Mouse (Mus musculus) T-helper 2 cell (primary cell): ENCODE results near the gene Gm3015.

ENCODE experiments used
- in situ Hi-C: fragments of 300-600 bp; cut with MboI, MseI; formaldehyde crosslinking; loops from one replicate; pipeline ENCODE4 v1.15.1; 2025; ENCODE audit warnings: high pct_unique_total_duplicates

Gene Gm3015

DNA sequence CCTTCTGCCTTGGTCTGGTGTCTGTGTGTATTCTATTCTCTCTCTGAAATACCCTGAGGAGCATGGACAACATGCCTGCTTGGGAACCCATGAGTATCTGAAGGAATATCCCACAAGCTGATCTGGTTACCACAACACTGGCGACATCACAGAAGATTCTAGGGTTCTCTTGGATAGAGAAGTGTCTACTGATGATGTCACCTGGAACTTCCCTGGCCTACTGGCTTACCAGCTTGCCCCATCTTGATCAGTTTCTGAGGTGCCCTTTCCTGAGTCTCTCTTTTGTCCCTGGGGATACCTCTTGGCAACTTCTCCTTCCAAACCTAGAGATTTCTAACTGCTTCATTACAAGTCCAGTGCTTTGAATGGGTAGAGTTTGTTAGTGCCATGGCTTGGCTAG, at the start of gene Gm3015:
Gene Gm3015 (minus strand): TSS at position 101 of the 400 bp plus-strand sequence.
- in situ Hi-C loops, result loop anchor here (25.0 kb wide), 1 partner anchor 219 kb away; the partner anchor contains the start of gene Gm8082

DNA sequence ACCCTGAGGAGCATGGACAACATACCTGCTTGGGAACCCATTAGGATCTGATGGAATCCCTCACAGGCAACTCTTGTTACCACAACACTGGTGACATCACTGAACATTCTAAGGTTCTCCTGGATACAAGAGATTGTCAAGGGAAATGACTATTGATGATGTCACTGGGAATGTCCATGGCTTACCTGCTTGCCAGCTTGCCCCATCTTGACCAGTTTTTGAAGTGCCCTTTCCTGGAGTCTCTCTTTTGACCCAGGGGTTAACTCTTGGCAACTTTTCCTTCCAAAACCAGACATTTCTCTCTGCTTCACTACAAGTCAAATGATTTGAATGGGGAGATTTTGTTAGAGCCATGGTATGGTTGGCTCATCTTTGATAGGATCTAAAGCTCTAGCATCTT, 29.3 kb upstream of the Gm3015 start, which contains the start of gene Gm10377:
Gene Gm10377 (minus strand): TSS at position 101 of the 400 bp plus-strand sequence.
- in situ Hi-C loops, result loop anchor here (10.0 kb wide), 2 partner anchors 547 to 807 kb away; partner anchors contain the start of genes 1700001F09Rik and Gm10375
